In the genomic region with DNA sequence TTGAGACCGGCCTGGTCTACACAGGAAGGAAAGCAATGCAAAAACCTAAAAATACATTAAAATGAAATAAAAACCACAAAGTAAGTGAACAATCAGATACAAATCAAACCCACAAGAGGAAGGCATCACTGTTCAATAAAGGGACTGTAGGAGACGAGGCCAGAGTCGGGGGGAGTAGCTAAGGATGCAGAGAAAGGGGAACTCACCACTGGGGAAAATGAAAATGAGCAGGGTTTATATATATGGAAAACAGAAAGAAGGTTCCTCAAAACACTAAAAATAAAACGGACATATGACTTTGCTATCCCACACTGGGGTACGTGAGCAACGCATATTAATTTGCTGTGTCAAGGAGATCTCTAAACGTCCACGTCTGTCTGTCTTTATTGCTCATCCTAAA, we compare ENCODE assay signal across 14 mouse cellular contexts. TPM values are rescaled to one million over a fixed set of nuclear protein-coding genes. Genes with fewer than 3 reads are reported as not detected.
"Had no signal": no experiment of that assay in that cellular context is flagged by ENCODE, and none has a peak within 500 bp of the region (broad histone marks: within the 10 kb centered on the region; RNA-seq: fewer than 3 reads in every experiment).

No protein-coding gene starts in this region.

- H3K27me3 ChIP-seq: liver, embryonic 13.5 days; midbrain, embryonic 12.5 days; midbrain, embryonic 15.5 days had no signal

- H3K27ac ChIP-seq: midbrain, embryonic 12.5 days; midbrain, embryonic 15.5 days had no signal

- ATAC-seq: lung, postnatal 0 days; midbrain, embryonic 15.5 days had no signal

- H3K36me3 ChIP-seq: liver, embryonic 13.5 days; midbrain, embryonic 12.5 days; midbrain, embryonic 15.5 days had no signal

- H3K9ac ChIP-seq: lung, embryonic 14.5 days; midbrain, embryonic 12.5 days; midbrain, embryonic 15.5 days had no signal

- H3K4me3 ChIP-seq: liver, embryonic 13.5 days; midbrain, embryonic 12.5 days; midbrain, embryonic 15.5 days had no signal

- DNase-seq: kidney, adult 18-20 months; kidney, adult 9 months; kidney, postnatal 14 days; kidney, postnatal 4 days; liver, embryonic 13.5 days; lung, embryonic 14.5 days; thymus, adult 2 months; thymus, postnatal 25 days had no signal

- H3K9me3 ChIP-seq: liver, embryonic 13.5 days; midbrain, embryonic 12.5 days; midbrain, embryonic 15.5 days had no signal

- H3K4me1 ChIP-seq: midbrain, embryonic 12.5 days; midbrain, embryonic 15.5 days had no signal

RNA-seq across cellular contexts. Expression of gene Icam5, which starts 34.8 kb away (rescaled TPM):
- total RNA-seq: liver, adult 2 months had no signal
- polyA plus RNA-seq: limb, embryonic 11.5 days; midbrain, embryonic 12.5 days; neural tube, embryonic 11.5 days had no signal
